Mouse (Mus musculus): Measurements from ENCODE around the gene Plekhm1.

Plekhm1 gene

DNA sequence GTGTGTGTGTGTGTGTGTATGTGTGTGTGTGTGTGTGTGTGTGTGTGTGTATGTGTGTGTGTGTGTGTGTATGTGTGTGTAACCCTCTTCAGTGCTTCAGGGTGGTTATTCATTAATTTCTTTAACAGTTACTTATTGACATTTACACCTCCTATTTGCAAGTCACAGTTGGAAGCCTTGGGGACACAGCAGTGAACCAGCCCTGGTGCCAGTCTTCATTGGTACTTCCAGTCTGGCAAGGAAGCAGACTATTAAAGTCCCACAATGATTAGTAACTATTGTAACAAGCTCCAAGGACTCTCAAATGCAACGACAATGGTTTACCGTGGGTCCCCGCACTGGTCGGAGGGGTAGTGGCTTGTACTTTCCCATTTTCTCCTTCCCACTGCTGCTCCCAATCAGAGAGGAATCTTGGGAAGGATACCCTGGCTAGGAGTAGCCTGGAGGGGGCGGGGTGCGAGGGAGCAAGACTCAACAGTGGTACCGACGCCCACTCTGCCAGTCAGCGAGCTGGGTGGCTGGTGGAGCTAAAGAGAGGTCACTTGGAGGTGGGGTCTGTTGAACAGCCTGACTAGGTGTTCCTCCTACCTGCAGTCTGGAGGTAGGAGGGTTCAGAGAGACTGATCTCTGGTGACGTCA, 97.6 kb downstream of the Plekhm1 start:
- DNase-seq (ENCODE audit: low read depth, low spot score), result no peak

Data from R1 (cell line).